Mouse (Mus musculus) frontal cortex, postnatal 10 days (tissue): Measurements from ENCODE around the gene Ankmy2.

Experiments
- DNase-seq, 2 experiments: peaks; one replicate each; pipeline ENCODE4 v3.0.0; 2022; ENCODE audit warnings: low spot score in 2 of 2, mixed read lengths in 1 of 2

Ankmy2 gene

DNA sequence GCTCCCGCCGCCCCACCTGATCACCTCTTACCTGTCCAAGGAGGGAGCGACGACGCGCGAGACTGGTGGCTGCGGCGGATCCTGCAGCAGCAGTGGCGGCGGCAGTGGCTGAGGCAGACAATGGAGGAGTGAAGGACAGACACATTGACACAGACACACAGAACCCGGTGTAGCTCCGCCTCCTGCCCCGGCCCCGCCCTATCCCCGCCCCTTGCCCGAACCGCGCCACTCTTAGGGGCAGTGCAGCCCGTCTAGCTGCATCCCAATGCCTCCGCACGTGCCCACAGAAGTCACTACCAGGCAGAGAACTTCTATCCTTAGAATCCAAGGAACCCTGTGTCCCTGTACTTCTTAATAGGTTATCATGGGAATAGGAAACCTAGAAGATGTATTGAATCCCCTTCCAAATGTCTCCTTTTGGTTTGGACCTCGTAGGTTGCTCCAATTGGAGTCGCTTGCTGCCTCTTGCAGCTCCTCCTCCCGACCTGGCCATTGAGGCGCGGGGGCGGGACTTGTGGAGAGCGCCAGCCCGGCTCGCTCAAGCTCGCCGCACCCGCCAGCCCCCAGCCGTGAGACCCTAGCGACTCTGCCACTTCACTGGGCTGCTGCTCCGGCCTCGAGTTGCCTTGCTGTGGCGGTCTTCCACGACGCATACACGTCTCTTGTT is at the start of gene Ankmy2:
Ankmy2 (plus strand) TSS at position 478 of the 667 bp plus-strand sequence.
- DNase-seq = peak; percentile 88

DNA sequence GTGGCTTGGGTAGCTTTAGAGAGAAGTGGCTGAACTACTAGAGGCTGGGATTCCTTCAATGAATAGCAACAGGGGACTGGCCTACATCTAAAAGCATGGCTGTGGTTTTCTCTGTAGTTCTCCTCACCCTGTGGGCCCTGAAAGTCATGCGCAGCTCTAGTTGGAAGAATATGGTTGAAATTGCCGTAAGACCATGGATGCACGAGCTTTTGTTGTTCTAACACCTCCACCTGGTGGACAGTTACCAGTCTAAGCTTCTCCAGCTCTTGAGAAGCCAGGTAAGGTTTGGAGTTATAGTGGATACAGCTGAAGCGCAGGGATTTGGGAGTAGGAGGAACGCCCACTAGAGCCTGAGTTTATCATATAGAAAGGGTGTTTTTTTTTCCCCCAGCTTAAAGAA is 48.5 kb upstream of the Ankmy2 start:
- no peak for DNase-seq

DNA sequence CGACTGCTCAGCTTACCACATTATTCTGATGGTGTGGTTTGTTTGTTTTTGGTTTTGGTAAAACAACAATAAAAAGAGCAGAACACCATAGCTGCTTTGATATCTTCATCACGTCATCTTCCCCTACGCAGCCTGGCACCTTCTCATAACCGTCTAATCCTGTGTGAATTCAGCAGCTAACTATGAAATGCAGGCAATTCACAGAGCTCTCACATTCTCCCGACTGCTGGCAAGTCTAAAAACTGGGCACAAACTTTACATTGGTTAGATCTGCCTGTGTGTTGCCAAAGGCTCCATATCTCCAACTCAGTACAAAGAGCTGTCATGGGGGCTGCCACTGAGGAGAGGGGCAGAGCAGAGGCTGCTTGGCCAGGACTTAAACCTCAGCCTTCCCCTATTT is 46.5 kb upstream of the Ankmy2 start:
- no peak for DNase-seq

DNA sequence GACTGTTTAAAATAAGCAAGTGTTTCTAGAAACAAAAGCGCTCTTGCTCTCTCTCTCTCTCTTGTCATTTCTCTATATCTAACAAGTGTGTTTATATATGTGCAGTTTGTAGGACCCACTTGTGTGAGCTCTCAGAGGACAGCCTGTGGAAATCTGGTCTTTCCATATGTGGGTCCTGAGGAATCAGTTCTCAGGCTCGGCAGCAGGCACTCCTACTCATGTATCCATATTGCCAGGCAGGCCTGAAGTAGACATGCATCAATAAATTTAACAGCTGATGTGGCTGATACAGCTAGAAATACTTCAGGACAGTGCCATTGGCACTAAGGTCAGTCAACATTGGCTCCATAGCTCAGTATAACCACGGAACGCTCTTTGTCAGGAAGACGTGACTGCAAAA is 45.8 kb upstream of the Ankmy2 start:
- no peak for DNase-seq

DNA sequence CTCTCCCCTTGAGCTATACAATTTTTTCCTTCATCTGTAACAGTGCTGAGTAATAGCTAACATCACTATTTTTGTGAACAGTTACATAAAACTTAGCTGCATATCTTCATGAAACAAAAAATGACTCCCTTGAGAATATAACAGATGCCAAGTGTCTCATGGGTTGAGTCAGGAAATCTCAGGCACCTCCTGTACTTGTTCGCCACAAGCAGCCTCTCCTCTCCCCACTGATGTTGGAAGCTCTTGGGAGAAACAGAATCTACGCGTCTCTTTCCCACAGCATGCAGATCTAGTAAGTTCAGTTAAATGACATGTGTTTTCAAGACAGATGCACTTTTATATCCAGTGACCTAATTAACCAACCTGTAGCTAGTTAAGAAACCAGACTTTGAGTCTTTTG is 44.8 kb upstream of the Ankmy2 start:
- DNase-seq = no peak

DNA sequence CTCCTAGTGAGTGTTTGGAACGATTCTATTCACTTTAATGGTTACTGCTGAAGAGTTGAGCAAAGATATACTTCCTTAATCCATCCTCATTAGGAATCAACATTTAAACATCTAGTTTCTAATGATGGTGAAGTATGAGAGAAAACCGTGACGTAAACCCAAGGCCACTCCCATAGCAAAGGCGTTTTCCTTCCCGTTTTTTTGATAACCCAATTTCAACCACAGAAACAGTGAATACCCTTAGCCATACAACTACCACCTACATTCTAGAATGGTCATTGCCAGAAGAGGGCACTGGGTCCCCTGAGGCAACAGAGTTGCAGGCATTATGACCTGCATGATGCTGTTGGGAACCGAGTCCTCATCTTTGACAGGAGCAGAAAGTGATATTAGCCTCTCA is 39.8 kb upstream of the Ankmy2 start:
- no peak for DNase-seq

DNA sequence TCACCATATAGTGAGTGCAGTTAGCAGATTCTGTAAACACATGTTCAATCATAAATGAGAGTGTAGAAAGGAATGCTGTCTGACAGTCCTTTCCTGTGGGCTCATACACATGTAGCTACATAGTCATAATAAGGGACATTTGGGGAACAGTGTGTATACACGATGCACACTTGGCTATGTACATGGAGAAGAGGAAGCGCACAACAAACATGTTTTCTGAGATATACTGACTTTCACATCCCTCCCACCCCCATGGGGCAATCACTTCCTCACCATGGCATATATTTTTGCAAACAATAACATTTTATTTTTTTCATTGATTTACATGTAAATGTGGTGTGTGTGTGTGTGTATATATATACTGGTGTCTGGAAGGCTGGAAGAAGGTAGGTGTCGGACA is 37.7 kb upstream of the Ankmy2 start:
- DNase-seq = no peak

DNA sequence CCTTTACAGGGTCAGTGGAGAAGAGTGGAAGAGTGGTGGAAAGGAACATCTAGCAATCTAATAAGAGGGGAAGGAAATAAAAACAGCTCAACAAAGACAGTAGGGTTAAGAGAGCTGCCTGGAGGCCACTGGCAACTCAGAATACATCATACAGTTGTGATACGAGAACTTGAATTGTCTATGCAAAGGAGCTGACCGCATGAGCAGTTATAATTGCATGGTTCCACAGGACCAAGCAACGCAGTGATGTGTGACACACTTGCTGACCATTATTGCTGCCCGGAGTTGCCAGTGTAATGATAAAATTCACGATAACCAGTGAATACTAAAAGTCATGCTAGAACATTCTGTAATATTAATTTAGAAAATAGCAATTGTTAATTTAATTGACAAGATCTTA is 30.9 kb upstream of the Ankmy2 start:
- no peak for DNase-seq

DNA sequence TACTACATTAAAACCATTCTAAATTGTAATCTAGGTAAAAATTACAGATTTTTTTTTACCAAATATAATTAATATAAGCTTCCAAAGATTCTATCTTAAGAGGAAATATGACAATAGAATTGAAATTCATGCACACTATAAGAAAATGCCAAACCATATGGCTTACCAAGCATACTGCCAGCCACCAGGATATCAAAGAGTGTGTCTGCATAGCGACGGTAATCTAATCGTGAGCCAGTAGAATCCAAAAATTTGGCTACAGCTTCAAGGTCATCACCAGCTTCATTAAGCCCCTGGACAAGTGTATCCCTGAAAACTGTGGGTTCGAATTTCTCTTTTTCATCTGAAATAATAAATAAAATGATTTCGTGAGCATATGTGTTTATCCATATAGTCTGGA is 27.1 kb upstream of the Ankmy2 start:
- DNase-seq = no peak

DNA sequence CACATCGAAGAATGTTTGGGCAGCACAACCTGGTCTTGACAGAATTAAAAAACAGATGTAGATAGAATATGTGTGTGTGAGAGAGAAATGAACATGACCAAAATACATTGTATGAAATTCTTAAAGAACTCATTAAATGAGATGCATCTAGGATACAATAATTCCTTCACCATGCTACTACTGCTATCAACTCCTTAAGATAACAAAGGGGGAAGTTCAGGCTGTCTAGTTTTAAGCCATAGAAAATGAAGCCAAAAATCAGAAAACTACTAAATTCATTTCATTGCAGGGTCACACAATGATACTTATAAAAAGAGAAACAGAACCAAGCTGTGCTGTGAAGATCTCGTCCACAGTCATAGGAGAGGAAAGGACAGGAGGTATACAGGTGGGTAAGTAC is 24.7 kb upstream of the Ankmy2 start:
- DNase-seq = no peak

DNA sequence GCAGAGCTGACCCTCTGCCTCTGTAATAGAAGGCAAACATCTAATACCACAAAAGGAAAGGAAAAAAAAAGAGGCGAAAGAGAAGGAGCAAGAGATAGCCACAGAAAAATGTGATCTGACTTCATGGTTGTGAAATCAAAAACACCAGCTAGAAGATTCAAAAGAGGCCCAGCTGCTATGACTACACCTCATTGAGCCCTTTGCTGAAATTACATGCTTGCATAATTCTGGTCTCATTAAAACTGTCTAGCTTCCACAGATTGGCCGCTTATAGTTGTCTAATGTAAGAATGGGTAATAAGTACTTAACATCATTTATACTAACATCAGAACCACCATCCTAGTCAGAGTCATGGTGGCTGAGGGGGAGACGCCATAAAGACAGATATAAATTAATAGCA is 24.2 kb upstream of the Ankmy2 start:
- no peak for DNase-seq

DNA sequence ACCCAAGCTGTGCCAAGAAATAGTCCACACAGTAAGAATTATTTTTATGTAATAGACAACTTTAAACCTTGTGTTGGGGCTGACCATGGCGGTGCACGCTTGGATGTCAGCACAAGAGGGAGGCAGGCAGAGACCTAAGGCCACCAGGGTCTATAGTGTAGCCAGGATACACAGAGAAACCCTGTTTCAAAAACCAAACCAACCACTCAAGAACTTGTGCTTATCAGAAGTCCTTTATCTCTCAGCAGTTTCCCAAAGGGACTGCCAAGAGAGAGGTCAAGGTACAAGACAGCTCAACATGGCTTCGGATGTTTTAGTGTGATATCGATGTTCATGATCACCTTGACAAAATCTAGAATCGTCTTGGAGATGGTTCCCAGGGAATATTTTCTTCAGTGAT is 23.4 kb upstream of the Ankmy2 start:
- DNase-seq = no peak

DNA sequence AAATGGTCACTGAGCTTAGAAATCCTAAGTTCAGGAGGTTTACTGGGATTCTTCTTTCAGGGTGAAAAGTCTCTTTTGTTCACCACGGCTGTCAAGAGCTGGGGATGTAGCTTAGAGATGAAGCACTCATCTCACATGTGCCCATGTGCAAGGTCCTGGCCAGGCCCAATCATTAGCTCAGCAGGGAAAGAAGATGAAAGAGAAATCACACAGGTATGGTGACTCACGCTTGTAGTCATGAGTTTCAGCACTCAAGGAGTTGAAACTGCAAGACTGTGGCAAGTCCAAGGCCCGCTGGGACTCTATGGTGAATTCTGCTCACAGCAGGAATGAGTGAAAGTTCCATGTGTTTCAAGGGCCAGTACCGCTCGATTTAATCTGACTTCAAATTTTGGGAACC is 22.8 kb upstream of the Ankmy2 start:
- no peak for DNase-seq

DNA sequence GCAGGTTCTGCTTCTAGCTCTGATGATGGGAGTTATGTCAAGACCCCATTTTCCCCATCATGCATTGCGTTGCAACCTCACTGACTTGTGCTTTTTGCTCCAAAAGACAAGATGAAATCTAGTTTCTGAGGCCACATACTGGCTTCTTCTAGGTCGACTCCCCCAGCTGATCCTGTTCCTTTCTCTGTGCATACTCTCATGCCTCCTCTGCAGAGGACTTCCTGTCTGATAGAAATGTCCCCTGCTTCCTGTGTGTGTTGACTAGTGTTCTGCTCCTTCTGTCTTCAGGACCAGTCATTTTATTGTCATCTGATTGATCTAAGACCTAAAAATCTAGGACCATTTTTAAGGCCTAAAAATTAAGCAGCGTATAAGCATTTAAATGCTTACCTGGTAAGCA is 21.5 kb upstream of the Ankmy2 start:
- no peak for DNase-seq

DNA sequence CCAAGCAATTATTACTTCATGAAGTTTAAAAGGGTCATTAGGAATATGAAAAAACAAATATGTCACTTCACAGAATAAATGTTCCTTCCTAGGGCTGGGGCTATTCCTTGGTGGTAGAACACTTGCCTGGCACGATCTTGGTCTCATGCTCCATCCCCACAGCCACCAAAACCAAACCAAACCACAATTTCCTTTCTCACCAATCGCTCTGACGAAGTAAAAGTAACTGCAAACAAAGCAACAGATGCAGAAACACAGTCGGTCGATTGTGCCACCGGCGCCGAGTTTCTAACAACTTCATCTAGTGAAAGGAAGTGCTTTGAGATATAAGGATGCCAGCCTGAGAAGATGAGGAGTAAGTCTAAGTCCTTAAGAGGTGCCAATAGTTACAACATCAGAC is 20.6 kb upstream of the Ankmy2 start:
- no peak for DNase-seq

DNA sequence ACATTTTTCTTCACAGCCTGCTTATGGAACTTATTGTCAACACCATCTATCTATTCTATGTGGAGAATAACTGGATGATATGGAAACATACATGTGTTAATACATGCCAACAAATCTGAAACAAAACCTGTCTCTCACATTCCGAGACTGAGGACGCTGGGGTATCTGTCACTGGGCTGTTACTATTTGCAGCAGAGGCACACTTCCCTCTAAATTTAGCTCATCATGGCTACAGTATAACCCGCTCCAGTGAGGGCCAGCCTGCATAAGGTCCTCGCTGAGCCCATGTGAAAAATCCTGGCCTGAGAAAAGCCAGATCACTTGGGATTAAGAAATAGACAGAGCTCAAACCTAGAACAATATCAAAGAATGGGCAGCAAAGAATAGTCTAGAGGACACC is 19.7 kb upstream of the Ankmy2 start:
- DNase-seq = no peak

DNA sequence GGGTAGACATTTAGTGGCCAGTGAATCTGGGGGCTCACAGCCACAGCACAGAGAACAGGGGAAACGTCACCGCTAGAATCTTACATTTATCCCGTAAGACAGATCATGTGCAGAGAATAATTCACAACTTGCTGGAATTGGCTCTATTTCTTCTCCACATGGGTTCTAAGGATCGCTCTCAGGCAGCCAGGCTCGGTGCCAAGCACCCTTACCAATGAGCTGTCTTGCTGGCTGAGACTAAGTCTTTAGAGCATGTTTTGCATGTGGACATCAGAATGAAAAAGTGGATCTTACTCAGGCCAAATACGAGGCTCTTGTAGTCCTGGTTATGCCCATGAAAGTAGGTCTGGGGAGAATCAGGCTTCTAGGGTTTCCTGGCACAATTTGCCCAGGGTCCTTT is 16.5 kb upstream of the Ankmy2 start:
- DNase-seq = no peak

DNA sequence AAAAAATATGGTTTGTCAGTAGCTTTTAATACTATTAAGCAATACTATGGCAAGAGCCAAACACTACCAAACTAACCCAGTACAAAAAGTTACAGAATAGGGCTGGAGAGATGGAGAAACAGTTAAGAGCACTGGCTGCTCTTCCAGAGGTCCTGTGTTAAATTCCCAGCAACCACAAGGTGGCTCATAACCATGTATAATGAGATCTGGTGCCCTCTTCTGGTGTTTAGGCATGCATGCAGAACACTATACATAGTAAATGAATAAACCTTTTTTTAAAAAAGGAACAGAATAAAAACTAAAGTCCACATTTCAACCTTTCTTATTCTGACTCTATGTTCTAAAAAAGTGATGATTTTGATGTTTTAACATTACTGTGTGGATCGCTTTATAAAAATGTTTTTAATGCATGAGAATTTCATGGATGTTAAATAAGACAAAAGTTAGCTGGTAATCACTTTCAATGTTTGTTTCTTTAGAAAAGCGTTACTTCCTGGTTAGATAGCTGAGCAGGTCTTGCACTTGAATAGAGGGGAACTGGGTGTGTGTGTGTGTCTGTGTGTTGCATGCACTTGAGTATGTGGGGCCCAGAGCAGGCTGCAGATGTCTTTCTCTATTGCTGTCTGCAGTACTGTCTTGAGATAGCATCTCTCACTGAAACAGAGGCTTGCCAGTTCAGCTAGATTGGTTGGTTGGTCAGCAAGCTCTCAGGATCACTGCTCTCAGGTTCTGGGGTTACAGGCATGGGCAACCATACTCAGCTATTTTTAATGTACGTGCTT is 10.5 kb upstream of the Ankmy2 start:
- no peak for DNase-seq

DNA sequence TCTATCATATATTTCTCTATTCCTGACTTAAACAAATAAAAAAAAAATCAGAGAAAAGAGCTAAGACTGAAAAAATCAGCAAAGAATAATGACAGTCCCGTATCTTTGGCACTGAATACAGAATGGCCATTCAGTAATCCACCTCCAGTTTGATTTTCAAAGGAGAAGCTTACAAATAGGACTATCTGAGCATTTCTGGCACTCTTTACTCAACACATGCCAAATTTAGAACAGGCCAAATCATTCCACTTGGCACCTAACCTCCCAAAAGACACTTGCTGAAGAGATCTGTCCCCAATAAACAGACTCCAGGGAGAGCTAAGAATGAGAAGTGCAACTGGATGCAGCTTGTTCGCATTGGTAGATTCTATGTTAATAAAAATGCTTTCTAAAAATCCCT is 6.6 kb upstream of the Ankmy2 start:
- DNase-seq = no peak

DNA sequence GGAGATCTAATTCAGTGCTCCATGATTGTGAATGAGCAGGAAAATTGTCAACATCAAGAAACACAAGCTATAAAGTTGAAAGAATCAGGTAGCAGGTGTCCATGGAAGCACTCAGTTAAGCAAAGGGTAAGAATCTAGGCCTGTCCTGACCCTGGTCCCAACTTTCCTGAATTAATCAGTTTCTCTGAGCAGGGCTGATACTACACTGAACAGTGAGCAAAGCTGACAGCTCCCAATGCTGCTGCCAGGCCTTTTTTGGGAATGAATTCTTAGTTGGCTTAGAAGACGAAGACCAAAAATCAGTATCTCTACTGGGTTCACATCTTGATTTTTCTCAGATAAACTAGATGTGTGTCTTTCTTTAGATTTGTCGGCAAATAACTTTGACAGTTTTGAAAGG is 6.2 kb upstream of the Ankmy2 start:
- no peak for DNase-seq

DNA sequence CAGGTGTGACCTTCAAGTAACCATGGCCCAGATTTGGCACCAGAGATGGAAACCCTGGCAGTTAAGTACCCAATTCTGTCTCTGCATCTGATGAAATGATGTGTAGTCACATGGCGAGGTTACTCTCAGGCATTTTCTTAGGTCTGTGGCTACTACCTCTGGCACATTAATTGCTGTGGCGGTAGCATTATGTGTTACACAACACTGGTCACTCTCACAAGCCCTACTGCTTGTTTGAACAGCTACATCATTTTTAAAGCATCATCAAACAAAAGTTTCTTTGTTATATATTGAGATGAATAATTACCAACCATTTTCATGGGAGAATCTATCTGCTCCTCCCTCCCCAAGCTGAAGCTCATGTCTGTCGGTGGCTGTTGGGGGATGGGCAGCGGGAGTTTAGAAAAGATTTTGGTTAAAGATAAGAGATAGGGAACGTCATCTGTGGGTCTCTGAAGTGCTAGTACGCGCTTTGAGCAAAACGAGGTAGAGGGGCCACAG is 1.7 kb upstream of the Ankmy2 start:
- peak; percentile 22 to 39 for DNase-seq

DNA sequence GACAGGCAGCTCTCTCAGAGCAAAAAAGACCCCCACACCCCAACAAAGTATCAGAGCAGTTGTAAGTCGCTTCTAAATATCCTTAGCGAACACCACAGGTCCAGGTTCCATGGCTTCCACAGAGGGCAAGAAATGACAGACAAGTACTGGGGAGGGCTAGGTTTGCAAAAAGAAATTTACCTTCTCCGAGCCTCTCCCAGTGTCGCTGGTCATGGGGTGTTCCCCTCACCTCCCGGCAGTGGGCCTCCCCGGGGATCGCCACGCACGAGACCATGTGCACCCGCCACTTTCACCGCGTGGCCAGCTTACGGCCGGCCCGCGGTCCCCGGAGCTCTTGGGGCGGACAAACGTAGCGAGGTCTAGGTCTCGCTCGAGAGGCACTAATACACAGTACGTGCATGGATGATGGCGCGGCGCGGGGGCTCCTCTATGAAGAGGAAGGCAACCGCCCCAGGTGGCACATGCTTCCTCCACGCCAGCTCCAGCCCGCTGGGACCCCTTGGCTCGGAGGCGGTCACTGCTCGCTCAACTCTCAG is 745 bp upstream of the Ankmy2 start:
- DNase-seq = peak in 1 of 2 experiments; percentile 62

DNA sequence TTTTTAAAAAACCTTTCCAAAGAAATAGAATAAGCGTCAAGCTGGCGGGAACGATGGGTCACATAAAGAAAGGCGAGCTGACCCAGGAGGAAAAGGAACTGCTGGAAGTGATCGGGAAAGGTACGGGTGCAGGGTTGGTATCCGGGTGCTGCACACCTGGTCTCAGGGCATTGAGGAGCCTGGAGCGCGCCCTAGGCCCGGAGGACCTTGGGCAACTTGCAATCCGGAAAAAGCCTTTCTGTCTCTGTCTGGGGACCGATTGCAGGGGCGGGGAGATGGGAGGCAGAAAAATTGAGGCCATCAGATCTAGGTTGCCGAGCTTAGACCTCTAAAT is 357 bp downstream of the Ankmy2 start:
- DNase-seq = no peak
